Mouse (Mus musculus) megakaryocyte, adult 5-6 weeks (primary cell): Measurements from ENCODE around the gene Atp8a2. TPM values are rescaled to one million over a fixed set of nuclear protein-coding genes. Genes with fewer than 3 reads are reported as not detected.

Source experiments
- ATAC-seq: 2 replicates; pipeline ENCODE4 v1.8.0; 2016; ENCODE audit warnings: mild to moderate bottlenecking, inconsistent platforms; ENCODE audit not compliant: poor library complexity, severe bottlenecking
- total RNA-seq, 2 experiments: library from RNA; stranded (forward) in 1 of 2; stranded (reverse) in 1 of 2; fragments of 153-499, 151-499 nt in 1 of 2; fragments of 221-1000, 200-1000 nt in 1 of 2; gene quantifications; 2 replicates each; pipeline versions ENCODE4 v1.2.3 to v1.2.4; 2015 to 2017

The Atp8a2 gene
- total RNA-seq, 2 experiments from 2014 or later, result 0.20 to 0.51 TPM

DNA sequence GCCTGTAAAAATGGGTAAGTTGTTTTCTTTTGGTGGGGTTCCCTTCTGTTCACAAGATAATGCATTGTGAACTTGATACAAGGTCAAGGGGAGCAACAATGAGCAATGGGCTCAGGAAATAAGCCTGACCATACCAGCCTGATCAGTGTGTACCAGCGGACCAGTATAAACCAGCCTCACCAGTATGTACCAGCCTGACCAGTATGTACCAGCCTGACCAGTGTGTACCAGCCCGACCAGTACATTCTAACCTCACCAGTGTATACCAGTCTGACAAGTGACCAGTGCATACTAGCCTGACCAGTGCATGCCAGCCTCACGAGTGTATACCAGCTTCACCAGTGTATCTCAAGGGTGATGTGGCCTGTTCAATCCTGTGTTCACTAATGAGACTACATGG is 33.6 kb downstream of the Atp8a2 start:
- no peak for ATAC-seq

DNA sequence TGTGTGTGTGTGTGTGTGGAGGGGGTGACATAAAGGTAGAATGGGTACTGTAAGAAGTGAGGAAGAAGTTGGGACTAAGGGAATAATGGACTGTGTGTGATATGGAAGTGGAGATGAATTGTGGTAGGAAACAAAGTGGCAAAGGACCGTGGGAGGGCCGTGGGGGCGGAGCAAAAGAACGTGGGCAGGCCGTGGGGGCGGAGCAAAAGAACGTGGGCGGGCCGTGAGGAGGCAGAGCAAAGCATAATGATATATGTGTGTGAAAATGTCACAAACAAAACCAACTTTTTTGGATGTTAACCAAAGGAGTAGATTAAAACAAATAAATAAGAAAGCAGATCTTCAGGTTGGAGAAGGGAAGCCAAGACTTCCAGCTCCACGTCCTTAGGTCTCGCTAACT is 44.6 kb downstream of the Atp8a2 start:
- ATAC-seq, result no peak

DNA sequence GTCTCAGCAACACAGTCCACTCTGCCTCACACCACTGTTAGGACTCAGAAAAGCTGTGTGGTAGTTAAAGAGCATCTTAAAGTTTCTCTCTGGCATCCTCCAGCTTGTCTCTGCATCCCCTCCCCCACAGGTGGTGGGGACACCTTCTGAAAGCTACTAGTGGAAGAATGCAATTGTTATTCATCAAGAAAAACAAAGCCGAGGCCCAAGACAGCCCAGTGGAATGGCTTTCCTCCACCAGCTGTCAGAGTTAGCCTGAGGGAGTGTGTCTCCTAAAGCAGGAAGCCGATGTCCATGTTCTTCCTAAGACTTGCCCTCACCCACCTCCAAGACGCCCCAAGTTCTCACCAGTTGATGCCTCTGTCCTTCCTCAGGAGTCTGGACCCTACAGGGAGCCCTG is 48.1 kb downstream of the Atp8a2 start:
- no peak for ATAC-seq

DNA sequence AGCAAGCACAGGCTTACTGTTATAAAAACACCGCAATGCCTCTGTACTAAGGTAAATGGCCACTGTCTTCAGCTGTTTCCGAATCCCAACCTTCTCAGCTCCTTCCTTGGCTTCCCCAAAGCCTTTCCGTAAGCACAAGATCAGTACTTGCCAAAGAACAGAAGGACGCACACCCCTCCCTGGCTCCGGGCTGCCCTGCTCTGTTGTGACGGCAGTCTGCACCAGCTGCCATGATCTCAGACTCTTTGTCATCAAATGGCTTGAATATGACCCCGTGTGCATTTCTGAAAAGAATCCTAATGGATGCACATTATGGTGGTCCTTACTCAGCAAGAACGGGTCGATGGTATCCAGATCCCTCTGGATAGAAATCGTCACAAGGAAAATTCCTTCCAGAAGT is 53.7 kb downstream of the Atp8a2 start:
- ATAC-seq, result no peak

DNA sequence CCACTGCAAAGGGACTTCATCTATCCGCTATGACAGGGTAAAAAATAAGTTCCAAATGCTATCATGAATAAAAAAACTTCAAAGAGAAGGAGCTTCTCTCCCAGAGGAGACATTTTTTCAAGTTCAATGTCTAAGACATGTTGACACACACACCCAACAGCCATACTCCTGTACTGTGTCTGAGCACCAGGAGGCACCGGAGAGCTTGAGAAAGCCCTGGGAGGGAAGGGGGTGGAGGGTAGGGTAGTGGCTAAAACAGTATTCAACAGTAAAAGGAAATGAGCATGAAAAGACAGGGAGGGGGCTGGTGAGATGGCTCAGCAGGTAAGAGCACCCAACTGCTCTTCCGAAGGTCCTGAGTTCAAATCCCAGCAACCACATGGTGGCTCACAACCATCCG is 58.6 kb downstream of the Atp8a2 start:
- ATAC-seq, result peak; percentile 82

DNA sequence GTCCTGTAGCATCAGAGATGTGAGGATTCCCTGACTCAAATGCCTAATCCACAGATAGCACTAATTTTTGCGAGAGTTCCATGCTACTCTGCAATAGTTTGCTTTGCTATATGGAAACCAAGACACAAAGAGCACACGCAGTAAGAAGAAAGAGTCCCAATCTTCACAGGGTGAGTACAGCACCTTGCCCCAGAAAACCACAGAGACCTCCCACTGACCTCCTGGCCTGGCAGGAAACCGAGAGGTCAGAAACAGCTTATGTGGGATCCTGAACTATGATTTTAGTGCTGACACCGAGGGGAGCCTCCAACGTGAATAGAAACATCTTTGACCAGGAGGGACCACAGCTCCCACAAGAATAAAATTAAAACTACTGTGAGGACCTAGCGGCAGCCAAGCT is 59.2 kb downstream of the Atp8a2 start:
- peak; percentile 54 for ATAC-seq

DNA sequence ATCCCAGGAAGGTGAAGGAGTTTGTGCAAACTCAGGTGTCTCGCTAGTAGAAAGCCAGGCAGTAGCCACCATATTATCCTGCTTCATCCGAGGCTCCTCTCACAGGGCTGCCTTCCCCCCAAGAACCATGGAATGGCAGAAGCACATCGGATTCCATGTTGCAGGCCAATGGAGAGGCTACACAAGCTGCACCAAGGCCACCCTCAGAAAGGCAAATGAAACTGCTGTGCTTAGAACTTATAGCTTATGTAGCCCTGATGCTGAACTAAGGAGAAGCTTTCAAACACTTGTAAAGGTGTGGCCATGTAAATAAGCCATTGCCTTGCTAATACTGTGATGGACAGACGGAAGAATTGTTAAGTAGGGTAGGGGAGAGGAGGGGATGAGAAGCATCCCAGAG is 61.2 kb downstream of the Atp8a2 start:
- no peak for ATAC-seq

DNA sequence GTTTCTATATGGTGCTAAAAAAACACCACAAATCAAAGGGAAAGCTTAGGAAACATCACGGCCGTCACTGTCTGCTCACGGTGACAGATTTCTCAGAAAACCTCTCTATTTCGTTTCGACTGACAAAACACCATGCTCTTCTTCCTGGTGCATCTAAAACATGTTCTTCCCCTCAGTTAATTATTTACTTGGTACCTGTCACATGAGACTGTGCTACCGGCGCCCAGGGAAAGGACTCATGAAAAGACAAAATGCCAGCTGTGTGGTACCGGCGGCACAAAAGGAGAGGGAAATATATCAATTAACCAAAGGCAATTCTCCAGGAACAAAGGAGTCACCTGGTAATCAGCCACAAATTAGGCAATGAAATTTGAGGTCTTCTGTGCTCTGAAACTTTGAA is 62.3 kb downstream of the Atp8a2 start:
- ATAC-seq, result no peak

DNA sequence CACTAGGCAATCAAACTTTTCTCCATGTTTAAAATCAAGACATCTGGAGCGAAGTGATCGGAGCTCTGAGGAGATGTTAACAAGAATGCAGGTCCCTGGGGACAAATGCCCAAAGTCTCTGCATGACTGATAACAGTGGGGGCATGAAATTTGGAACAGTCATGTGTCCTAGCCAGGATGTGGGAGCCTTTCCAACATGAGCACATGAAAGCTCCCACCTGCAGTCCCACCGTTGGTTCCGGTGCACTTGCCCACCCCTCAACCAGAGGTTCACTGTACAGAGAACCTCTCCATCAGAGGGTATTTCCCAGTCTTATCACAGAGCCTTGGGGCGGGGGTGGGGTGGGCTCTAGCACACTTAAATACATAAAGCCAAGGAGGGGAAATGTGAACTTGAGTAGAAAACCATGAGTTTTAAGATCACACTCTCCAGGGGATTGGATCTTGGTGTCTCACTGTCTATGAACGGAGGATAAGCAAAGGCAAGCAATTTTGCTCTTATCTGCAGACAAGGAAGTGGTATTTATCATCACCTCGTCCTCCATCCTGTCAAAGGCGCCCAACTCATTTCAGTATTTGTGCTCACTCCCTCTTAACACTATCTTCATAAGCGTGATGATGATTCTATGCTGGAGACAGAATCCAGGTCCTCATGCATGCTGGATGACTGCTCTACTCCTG is 65.6 kb downstream of the Atp8a2 start:
- ATAC-seq, result peak; percentile 35

DNA sequence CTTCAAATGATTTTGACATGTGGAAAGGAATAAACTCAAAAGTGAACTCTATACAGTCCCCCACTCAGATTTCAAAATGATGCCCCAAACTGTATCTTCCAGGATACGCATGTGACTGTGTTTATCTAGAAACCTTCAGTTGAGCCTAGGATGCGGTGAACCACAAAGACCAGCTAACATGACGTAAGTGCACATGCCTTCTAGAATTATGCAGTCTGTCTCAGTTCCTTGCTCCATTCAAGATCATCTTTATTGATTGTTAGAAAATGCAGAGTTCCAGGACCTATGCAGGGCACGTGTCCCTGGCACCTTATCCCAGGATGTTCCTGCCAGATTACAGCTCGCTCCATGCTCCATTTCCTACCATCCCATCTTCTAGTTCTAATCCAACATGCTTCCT is 67.4 kb downstream of the Atp8a2 start:
- ATAC-seq, result peak; percentile 86

DNA sequence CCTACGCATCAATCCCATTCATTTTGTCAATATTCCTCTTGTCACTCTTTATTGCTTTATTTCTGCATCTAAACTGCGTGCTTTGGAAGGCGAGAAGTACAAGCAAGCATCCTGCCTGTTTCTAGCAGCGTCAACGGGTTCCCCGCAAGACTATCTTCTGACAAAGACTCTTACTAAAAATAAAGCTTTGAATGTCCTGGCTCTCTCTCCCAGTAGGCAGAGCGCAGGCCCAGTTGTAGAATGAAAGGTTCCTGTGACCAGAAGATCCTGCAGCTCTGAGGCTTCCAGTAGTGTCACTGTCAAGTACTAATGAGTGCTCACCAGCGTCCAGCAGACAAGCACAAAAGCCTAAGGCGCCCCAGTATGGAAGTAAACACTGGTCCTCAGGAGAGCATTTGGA is 71.8 kb downstream of the Atp8a2 start:
- ATAC-seq, result no peak

DNA sequence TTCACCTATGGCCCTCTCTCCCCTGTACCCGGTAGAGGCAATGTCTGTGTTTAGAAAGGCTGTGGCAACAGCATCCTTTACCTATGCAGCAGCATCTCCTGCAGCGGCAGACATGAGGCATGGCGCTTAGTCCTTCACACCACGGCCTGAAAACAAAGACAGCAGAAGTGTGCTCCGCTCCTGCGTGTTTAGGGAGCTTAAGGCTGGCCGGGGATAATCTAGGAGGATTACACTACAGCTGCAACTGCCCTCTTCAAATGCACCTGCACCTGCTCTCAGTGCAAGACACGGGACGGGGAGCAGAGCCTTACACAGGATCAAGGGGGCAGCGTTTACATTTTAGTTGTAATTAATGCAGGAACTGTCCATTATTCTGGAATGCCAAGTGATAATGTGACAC is 75.4 kb downstream of the Atp8a2 start:
- no peak for ATAC-seq

DNA sequence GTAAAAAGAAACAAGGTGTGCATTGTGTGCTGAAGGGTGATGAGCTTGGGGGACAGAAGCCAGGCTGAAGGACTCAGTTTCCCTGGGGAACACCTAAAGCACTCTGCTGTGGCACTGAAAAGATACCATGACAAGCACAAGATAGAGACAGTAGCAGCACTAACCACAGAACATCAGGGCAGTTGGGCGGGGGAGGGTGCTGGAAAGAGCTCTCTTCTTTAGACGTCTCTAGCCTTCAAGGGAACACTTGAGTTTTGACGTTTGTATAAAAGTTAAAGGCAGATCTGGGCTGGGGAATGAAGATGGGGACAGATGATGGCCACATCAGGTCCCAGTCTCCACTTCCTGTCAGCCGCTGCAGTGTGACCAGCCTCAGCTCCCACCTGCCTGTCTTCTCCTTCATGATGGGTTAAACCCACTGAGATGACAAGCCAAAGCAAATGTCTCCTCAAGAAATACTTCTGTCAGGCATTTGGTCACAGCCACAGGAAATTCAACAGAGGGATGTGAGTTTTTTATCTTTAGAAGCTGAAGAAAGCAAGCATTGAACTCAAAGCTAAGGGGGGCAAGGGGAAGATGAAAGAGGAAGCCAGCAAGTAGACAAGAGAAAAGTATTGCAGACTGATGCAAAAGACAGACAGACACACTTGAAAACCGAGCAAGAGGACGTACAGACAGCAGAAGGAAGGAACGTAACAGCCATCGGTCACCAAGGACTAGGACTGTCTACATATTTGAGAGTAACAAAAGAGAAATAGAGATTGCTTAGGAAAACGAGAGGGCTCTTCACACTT is 79.0 kb downstream of the Atp8a2 start:
- ATAC-seq, result peak; percentile 69

DNA sequence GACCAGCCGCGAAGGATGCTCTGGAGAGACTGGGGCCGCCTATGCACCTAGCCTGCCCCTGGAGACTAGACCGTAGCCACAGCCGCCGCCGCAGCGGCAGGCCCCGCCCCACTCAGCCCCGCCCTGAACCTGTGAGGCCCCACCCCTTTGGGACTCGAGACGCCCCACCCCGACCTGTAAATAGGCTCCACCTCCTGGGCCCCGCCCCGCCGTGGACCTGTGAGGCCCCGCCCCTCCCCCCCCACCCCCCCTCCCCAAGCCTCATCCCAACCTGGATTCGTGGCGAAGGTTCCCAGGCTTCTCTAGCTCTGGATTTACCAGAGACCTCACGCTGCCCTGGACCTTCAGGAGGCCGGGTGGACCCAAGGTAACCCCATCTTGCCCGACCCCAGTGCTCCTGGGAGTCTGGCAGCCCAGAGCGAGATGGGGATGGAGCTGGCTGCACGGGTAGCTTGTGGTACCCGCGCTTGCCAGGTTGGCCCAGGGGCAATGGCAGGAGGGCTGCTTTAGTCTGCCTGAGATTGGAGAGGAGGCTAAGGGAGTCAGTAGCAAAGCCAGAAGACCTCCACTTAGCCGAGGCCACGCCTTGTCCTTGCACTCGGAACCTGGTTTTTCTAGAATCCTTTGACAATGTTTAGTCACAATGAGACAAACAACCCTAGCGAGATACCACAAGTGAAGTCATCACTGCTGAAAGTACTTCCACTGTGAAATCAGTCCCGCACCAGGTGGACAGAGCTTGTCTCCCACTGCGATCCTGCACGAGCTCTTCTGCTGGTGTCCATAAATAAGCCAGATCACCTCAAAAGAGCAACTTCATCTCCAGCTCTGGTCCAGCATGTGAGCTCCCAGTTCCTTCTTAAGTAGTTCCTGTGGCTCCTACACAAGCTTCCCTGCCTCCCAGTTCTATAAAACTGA is 109.9 kb downstream of the Atp8a2 start:
- ATAC-seq, result peak; percentile 57; the same call in 1 of the 2 replicates

DNA sequence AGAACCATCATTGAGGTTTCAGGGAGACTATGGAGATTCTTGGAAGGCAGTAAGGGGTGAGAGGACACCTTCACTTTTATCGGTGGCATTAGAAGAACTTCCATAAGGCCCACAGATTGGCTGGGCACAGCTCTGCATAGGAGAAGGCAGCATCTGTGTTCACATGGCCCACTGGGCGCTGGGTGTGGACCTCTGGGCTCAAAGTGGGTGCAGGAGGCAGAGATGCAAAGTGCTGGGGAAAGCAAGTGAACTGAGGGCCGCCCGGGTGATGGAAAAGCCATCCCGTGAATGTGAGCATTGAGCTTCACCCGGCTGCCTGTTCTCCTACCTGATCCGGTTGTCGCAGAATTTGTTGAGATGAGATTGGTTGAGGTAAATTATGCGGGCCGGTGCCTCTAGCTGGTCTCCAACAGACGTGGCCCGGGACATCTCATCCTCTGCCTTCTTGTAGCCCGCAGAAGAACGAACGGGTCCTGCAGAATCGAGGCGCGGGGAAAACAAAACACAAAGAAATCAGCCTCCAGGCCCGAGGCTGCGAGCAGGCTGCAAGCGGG is 110.6 kb downstream of the Atp8a2 start:
- no peak for ATAC-seq

DNA sequence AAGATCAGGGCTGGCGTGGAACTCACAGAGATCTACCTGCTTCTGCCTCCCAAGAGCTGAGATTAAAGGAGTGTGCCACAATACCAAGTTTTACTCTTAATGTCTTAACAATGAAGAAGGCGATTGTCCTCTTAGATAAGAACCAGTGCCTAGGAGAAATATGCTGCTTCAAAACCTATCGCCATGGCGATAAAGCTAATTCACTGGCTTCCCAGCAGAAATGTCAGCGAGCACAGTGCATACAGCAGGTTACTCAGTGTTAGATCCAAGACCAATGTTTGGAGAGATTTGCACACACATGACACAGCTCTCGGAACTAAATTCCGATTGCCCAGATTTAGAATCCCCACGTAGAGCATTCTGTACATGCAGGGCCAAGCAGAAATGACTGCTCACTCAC is 114.2 kb downstream of the Atp8a2 start:
- no peak for ATAC-seq

DNA sequence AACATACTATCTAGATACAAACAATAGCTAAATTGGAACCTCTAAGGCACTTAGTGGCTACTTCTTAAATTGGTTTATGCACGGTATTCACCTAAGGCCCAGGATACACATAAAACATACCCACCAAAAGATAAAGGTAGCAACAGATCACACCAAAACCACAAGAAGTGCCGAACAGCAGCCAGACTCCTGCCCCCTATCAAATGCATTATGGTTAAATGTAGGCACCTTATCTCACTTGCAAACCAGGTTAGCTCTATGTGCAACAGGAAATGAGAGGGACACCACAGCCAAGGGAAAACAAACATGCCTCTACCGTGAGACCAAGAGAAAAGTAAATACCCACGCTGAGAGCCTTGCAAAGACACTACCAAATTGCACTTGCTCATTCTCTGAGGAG is 124.5 kb downstream of the Atp8a2 start:
- ATAC-seq, result peak; percentile 35

DNA sequence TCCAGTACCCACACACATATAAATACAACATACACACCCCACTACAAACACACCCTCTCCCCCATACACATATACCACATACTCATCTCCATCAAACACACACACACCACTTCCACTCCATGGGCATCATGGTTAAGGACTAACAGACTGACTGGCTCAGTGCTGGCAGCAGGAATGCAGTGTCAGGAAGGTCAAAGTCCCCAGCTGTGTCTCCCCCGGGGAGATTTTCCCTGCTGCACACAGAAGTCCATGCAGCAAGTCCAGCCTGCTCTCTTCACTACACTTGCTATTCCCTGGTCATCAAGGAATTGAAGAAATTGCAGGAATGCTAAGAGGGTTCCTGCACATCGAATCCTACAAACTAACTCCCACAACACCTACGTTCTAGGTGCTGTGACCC is 131.8 kb downstream of the Atp8a2 start:
- no peak for ATAC-seq

DNA sequence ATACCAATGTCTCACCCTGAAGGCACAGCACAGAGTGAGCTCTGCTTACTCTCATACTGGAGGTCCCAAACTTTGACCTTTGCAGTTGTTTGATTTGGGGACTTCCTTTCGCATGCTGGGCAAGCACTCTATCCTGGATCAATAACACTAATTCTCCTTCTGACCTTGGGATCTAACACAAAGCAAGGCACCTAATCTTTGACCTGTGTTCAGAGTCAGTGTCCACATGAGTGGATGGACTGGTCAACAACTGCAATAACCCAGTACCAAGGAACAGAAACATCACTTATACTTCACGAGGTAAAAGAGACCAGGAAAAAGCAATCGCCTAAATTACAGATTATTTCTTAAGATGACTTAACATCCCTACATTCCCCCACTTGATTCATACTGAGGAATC is 136.0 kb downstream of the Atp8a2 start:
- ATAC-seq, result no peak

DNA sequence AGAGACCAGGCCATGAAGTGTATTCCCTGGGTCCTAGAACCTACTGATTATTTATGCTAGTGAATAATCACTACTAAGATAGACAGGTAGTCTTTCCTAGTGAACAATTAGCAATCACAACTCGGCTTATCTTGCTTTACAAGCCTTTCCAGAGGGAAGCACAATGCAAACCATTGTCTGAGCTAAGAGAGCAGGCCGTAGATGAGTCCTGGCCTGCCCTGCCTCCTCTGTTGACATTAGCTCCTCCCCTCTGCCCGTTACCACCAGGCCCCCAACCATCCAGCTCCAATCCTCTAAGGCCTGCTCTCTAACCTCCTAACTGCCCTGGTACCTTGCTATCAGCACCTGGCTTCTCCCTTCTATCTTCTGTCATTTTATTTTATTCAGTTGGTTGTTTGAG is 138.1 kb downstream of the Atp8a2 start:
- no peak for ATAC-seq

DNA sequence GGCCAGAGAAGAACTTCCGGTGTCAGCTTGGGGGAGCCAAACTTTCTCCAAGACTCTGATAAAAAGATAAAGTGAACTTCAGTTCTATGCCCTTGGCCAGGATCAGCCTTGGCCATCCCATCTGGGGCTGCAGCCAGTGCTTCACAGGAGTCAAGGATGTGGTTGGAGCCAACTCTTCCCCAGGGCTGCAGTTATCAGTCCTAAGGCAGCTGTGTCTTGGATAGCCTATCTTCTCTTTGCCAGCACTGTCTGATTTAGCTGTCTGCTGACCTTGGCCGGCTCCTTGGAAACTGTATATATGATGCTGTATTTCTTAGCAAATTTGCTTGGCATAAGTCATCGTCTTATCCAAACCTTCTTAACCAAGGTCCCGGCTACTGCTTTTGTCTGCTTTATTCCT is 141.7 kb downstream of the Atp8a2 start:
- no peak for ATAC-seq
